Mouse (Mus musculus) kidney, postnatal 0 days (tissue): ENCODE data around the gene Arhgap42. TPM values are rescaled to one million over a fixed set of nuclear protein-coding genes. Genes with fewer than 3 reads are reported as not detected.

ENCODE experiments used
- ATAC-seq: fragments of 200-750 bp; cut with Nextera tagmentation; replicated peaks from 2 replicates; pipeline ENCODE4 v1.8.0; 2017; ENCODE audit warnings: low read depth, moderate number of reproducible peaks, moderate TSS enrichment, moderate library complexity; ENCODE audit not compliant: low FRiP score
- DNase-seq: peaks from one replicate; pipeline ENCODE4 v3.0.0-alpha.2; 2016; ENCODE audit warnings: low spot score
- H3K27ac ChIP-seq: fragments of 300-500 bp; sonication (generic); 2 replicates; pipeline ENCODE4 v1.5.1; 2014; ENCODE audit warnings: mild to moderate bottlenecking
- H3K27me3 ChIP-seq: fragments of 300-500 bp; sonication (generic); 2 replicates; pipeline ENCODE4 v1.6.1; 2014; ENCODE audit warnings: low read length, mixed read lengths; ENCODE audit not compliant: insufficient read depth
- H3K36me3 ChIP-seq: fragments of 300-500 bp; sonication (generic); 2 replicates; pipeline ENCODE4 v1.6.1; 2014; ENCODE audit warnings: low read length, mixed read lengths; ENCODE audit not compliant: insufficient read depth
- H3K4me1 ChIP-seq: fragments of 300-500 bp; sonication (generic); replicated peaks from 2 replicates; pipeline ENCODE4 v1.6.1; 2014; ENCODE audit warnings: antibody characterized with exemption, low read length, mixed read lengths; ENCODE audit not compliant: insufficient read depth
- H3K4me2 ChIP-seq: fragments of 300-500 bp; sonication (generic); 2 replicates; pipeline ENCODE4 v1.6.1; 2014; ENCODE audit warnings: mild to moderate bottlenecking, low read length, moderate library complexity, mixed read lengths
- H3K4me3 ChIP-seq: fragments of 300-500 bp; sonication (generic); replicated peaks from 2 replicates; pipeline ENCODE4 v1.5.1; 2014; ENCODE audit warnings: low read depth, low read length
- H3K9ac ChIP-seq: fragments of 300-500 bp; sonication (generic); 2 replicates; pipeline ENCODE4 v1.6.1; 2014; ENCODE audit warnings: low read depth, low read length
- H3K9me3 ChIP-seq: fragments of 300-500 bp; sonication (generic); replicated peaks from 2 replicates; pipeline ENCODE4 v1.6.1; 2016; ENCODE audit warnings: low read length, inconsistent platforms, mixed read lengths
- CTCF ChIP-seq: IDR thresholded peaks from 2 replicates; pipeline ENCODE4 v1.5.1; 2016; ENCODE audit warnings: antibody characterized with exemption, low read depth, mild to moderate bottlenecking, moderate library complexity
- WGBS: fragments of 180-500 bp; shearing (Covaris S2); extraction: QIAGEN DNeasy Blood & Tissue Kit; methylation state at CpG from one replicate; pipeline ENCODE4 v1.1.7; 2014; 5-methylcytosine and 5-hydroxymethylcytosine counted together
- polyA plus RNA-seq: library from polyadenylated mRNA; unstranded; fragments of >200 nt; fragmentation: Nextera tagmentation; extraction: Ambion mirVana; gene quantifications from 2 replicates; pipeline ENCODE4 v1.2.1, GENCODE M21; 2015

The Arhgap42 gene
- polyA plus RNA-seq, 1 experiment from 2014 or later = 30.8 TPM

DNA sequence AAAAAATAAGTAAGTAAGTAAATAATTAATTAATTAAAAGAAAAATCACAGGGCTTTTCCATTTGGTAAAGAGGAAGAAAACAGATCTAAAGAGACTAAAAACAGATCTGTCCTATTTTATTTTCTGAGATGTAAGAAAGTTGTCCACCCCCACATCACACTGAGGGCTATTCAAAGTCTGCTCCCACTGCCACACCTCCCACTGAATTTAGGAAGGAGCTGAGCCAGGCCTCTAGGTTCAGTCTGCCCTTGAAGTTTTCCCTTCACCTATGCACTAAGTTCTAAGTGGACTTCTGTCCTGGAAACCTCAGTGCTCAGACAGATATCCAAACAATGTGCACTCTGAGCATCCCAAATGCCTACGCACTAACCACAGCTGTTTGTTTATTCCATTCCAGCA, 15.9 kb upstream of the Arhgap42 start:
- H3K9ac ChIP-seq = no peak overlapping the region
- no peak overlapping the region for H3K27ac ChIP-seq
- no peaks in the 10 kb centered on the region for H3K36me3 ChIP-seq
- no peak for DNase-seq
- H3K4me2 ChIP-seq = no peak overlapping the region
- H3K4me3 ChIP-seq = no peak overlapping the region
- no peaks in the 10 kb centered on the region for H3K4me1 ChIP-seq
- TF ChIP-seq CTCF = no peak
- 90% methylated on average over 1 of the region's 1 CpGs for WGBS
- no peak for ATAC-seq
- no peaks in the 10 kb centered on the region for H3K9me3 ChIP-seq
- H3K27me3 ChIP-seq = no peaks in the 10 kb centered on the region

DNA sequence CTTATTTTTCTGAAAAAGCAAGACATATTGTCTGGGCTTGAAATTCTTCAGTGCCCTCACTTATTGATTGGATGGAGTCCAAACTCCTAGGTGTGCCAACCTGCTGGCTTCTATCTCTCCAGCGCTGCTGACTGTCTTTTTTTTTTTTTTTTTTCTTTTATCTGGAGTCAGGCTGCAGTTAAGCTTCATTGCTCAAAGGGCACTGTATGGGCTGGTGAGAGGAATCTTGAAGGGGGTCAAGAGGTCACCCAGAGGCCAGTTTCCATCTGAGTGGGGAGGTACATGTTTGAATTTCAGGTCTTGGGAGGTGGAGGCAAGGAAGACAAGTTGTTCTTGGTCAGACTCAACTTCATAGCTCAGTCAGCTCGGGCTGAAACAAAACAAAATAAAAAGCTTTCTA, 9.6 kb upstream of the Arhgap42 start:
- ATAC-seq (0 out of 2 replicates have a peak, but pooled peaks have one; percentile 46), DNase-seq (no peak)
- WGBS = 47% methylated on average over 2 of the region's 2 CpGs
- H3K9ac ChIP-seq = no peak overlapping the region
- H3K27me3 ChIP-seq = no peaks in the 10 kb centered on the region
- no peaks in the 10 kb centered on the region for H3K36me3 ChIP-seq
- H3K27ac ChIP-seq = no peak overlapping the region
- no peaks in the 10 kb centered on the region for H3K9me3 ChIP-seq
- no peak overlapping the region for H3K4me3 ChIP-seq
- no peak for TF ChIP-seq CTCF
- no peaks in the 10 kb centered on the region for H3K4me1 ChIP-seq
- no peak overlapping the region for H3K4me2 ChIP-seq

DNA sequence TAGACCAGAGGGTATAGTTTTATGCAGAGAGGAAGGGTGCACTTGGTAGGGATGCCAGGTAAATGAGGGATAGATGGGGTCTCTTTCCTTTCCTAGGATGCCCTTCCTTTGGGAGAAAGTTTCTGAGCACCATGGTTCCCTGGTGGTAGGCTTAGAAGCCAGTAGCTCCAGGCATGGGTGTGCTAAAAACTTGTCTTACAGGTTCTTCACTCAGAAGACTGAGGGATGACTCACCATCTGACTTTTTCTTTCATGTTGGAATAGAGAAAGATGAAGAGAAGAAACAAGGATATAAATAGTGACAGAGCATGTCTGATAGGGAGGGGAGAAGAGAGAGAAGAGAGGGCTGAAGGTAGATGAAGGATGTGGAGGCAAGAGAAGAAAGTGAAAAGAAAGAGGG, 7.1 kb upstream of the Arhgap42 start:
- H3K27me3 ChIP-seq = no peaks in the 10 kb centered on the region
- TF ChIP-seq CTCF = no peak
- DNase-seq = no peak
- no peak for ATAC-seq
- no peak overlapping the region for H3K4me2 ChIP-seq
- H3K9me3 ChIP-seq = no peaks in the 10 kb centered on the region
- H3K4me1 ChIP-seq = no peaks in the 10 kb centered on the region
- no peak overlapping the region for H3K4me3 ChIP-seq
- no peak overlapping the region for H3K9ac ChIP-seq
- no peak overlapping the region for H3K27ac ChIP-seq
- no peaks in the 10 kb centered on the region for H3K36me3 ChIP-seq

DNA sequence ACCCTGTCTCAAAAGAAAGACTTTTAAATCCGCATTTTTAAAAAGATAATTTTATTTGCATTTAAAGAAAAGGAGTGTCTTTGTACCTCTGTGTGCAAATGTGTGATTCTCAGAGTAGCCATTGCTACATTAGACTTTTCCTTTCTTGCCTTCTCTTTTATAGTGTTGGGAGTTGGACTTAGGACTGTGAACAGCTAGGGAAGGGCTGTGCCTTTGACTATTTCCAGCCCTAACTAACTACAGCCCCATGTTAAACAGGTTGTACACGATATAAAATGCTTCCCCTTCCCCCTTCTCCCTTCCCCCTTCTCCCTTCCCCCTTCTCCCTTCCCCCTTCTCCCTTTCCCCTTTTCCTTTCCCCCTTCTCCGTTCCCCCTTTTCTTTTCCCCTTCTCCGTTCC, 4.9 kb upstream of the Arhgap42 start:
- Histone ChIP-seq H3K27ac (no peak overlapping the region), H3K4me3 (no peak overlapping the region), H3K9ac (no peak overlapping the region), H3K27me3 (no peaks in the 10 kb centered on the region), H3K36me3 (no peaks in the 10 kb centered on the region), H3K4me2 (no peak overlapping the region), H3K4me1 (no peaks in the 10 kb centered on the region), H3K9me3 (no peaks in the 10 kb centered on the region)
- no peak for DNase-seq
- ATAC-seq = no peak
- TF ChIP-seq CTCF = no peak
- 74% methylated on average over 4 of the region's 4 CpGs for WGBS

DNA sequence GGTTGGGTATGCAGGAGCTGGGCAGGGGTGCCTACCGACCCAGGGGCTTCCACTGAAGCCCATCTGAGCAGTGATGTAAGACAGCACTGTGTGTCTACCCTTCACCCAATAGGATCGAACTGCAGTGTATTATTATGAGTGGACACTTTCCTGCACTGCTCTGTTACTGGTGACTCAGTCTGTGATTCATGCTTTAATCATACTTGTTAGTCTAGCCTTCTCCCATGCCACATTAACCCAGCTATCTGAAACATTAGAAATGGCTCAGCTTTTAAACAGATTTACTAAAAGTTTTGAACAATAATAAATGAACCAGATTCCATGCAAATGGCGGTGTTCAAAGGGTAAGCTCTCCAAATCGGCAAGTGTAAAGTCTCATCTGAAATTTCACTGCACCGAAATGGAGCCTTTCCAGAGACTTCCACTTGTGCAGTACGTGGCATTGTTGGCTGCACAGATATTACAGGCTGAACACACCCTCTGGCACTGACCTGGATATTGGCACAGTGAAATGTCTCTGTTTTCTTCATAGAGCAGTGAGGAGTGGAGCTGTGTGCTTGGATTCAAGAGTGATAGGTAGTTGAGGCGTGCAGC, 2.4 kb upstream of the Arhgap42 start:
- Histone ChIP-seq H3K36me3 (no peaks in the 10 kb centered on the region), H3K4me3 (no peak overlapping the region), H3K9ac (no peak overlapping the region), H3K4me1 (no peaks in the 10 kb centered on the region), H3K4me2 (no peak overlapping the region), H3K27ac (no peak overlapping the region), H3K27me3 (no peaks in the 10 kb centered on the region), H3K9me3 (no peaks in the 10 kb centered on the region)
- TF ChIP-seq CTCF = no peak
- WGBS = 86% methylated on average over 7 of the region's 7 CpGs
- ATAC-seq = no peak
- DNase-seq = no peak

DNA sequence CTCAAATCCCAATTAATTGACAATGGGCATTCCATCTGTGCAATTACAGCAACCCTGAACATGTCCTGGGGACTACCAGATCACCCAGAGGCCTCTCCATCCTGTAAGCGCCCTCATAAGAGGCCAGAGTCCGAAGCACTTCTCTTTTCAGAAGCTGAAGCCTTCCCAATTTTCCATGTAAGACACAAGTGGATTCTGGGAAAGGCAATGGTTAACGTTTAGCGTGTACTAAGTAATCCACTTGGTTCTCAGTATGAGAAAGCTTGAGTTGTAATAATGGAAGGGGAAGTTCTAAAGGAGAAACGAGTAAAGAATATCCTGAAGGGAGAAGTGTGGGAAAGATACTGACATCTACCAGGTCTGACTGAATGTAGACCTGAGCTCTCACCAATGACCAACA, 1.4 kb downstream of the Arhgap42 start:
- Histone ChIP-seq H3K9ac (peak overlapping the region; percentile 10; the same call in 1 of the 2 replicates), H3K27me3 (no peaks in the 10 kb centered on the region), H3K4me3 (peak overlapping the region; percentile 70; the same call in 1 of the 2 replicates), H3K9me3 (no peaks in the 10 kb centered on the region), H3K4me1 (no peaks in the 10 kb centered on the region), H3K36me3 (no peaks in the 10 kb centered on the region), H3K4me2 (peak overlapping the region; percentile 73), H3K27ac (no peak overlapping the region)
- no peak for TF ChIP-seq CTCF
- ATAC-seq (no peak), DNase-seq (peak; percentile 12)
- WGBS = 43% methylated on average over 5 of the region's 5 CpGs

DNA sequence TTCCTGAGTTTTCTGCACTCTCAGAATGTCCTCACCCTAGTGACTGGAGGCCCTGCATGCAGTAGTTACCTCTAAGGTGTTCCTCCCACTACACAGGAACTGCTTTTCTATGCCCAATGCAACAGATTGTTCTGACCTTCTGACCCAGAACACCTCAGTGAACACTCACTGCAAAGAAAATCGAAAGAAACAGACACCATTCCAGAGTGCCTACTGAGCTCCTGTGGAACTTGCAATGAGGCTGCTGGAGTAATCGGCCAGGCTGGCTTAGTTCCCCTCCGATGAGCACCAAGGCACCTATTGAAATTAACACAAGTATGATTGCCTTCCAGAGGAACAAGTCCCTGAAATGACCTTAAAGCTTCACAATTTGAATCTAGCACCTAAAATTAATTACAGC, 9.2 kb downstream of the Arhgap42 start:
- H3K4me2 ChIP-seq = no peak overlapping the region
- no peak overlapping the region for H3K4me3 ChIP-seq
- no peaks in the 10 kb centered on the region for H3K9me3 ChIP-seq
- H3K9ac ChIP-seq = no peak overlapping the region
- no peak for ATAC-seq
- DNase-seq = no peak
- no peaks in the 10 kb centered on the region for H3K4me1 ChIP-seq
- 0 out of 2 replicates have a peak overlapping the region, but pooled peaks have one; percentile 47 for H3K27ac ChIP-seq
- WGBS = 41% methylated on average over 3 of the region's 3 CpGs
- H3K36me3 ChIP-seq = no peaks in the 10 kb centered on the region
- H3K27me3 ChIP-seq = no peaks in the 10 kb centered on the region
- TF ChIP-seq CTCF = no peak
